Mouse (Mus musculus) hindlimb bud, embryonic 11.5 days (tissue): ENCODE measurements around the gene Ak1.

Experiments used
- DNase-seq: peaks from one replicate; pipeline ENCODE4 v3.0.0-alpha.2; 2012; ENCODE audit warnings: low read depth, low spot score; ENCODE audit errors: extremely low spot score

Ak1 gene

GRCm38 (mm10) chr2:32621517-32621859 lies at the start of gene Ak1:
Ak1 (plus strand) TSS chr2:32621758.
- no peak for DNase-seq

GRCm38 (mm10) chr2:32572196-32572595 lies 49.4 kb upstream of the Ak1 start:
- DNase-seq: no peak

- no peak for DNase-seq
Observed at GRCm38 (mm10) chr2:32574497-32574896, 47.1 kb upstream of the Ak1 start, which contains the start of gene Pip5kl1. Pip5kl1 (plus strand) TSS chr2:32574797.

GRCm38 (mm10) chr2:32574901-32575585 lies 46.5 kb upstream of the Ak1 start:
- no peak for DNase-seq

GRCm38 (mm10) chr2:32575586-32576160 lies 45.9 kb upstream of the Ak1 start, which contains the start of gene 9430097D07Rik:
9430097D07Rik (minus strand) TSS chr2:32575684.
- no peak for DNase-seq

- no peak for DNase-seq
Observed at GRCm38 (mm10) chr2:32576532-32576931, 45.0 kb upstream of the Ak1 start.

GRCm38 (mm10) chr2:32578146-32579046 lies 43.2 kb upstream of the Ak1 start:
- no peak for DNase-seq

- no peak for DNase-seq
Observed at GRCm38 (mm10) chr2:32581450-32582095, 40.0 kb upstream of the Ak1 start.

- no peak for DNase-seq
Observed at GRCm38 (mm10) chr2:32582830-32583799, 38.4 kb upstream of the Ak1 start.

GRCm38 (mm10) chr2:32585149-32585714 lies 36.3 kb upstream of the Ak1 start:
- no peak for DNase-seq

- no peak for DNase-seq
Observed at GRCm38 (mm10) chr2:32586871-32587351, 34.6 kb upstream of the Ak1 start, which contains the start of gene St6galnac4. St6galnac4 (plus strand) TSS chr2:32587095.

GRCm38 (mm10) chr2:32587731-32588321 lies 33.7 kb upstream of the Ak1 start:
- no peak for DNase-seq

- DNase-seq: no peak
Observed at GRCm38 (mm10) chr2:32589213-32589795, 32.3 kb upstream of the Ak1 start.

- DNase-seq: no peak
Observed at GRCm38 (mm10) chr2:32590224-32590623, 31.3 kb upstream of the Ak1 start.

GRCm38 (mm10) chr2:32591249-32591648 lies 30.3 kb upstream of the Ak1 start:
- DNase-seq: no peak

- DNase-seq: no peak
Observed at GRCm38 (mm10) chr2:32596725-32597124, 24.8 kb upstream of the Ak1 start.

- no peak for DNase-seq
Observed at GRCm38 (mm10) chr2:32597248-32597647, 24.3 kb upstream of the Ak1 start.

GRCm38 (mm10) chr2:32597699-32598098 lies 23.9 kb upstream of the Ak1 start:
- DNase-seq: no peak

- no peak for DNase-seq
Observed at GRCm38 (mm10) chr2:32598506-32598905, 23.1 kb upstream of the Ak1 start.
